In genomic region chr2:76052897-76053505, GRCm38 (mm10) we compare ENCODE assay signal across 28 mouse cellular contexts.
DNase-seq lines count a peak whose midpoint lies in the region; ATAC-seq and TF ChIP-seq lines count a peak whose summit lies in the region.
"Had no signal": no experiment of that assay in that cellular context is flagged by ENCODE, and none has a peak within 500 bp of the region (broad histone marks: within the 10 kb centered on the region; RNA-seq: fewer than 3 reads in every experiment).

No protein-coding gene starts in this region.

- no peak for TF ChIP-seq EP300 in lung, postnatal 0 days (IDR thresholded peaks at IDR 0.05)

- no peak overlapping the region for H3K9ac ChIP-seq in hindbrain, embryonic 11.5 days (ENCODE audit: low read depth, low read length)
- H3K9ac ChIP-seq in hindbrain, embryonic 16.5 days (ENCODE audit: low read depth, low read length): no peak overlapping the region
- no peak overlapping the region for H3K9ac ChIP-seq in lung, embryonic 14.5 days
- H3K9ac ChIP-seq in lung, postnatal 0 days (replicated peaks; ENCODE audit: low read depth): no peak overlapping the region
- H3K9ac ChIP-seq in midbrain, embryonic 14.5 days (replicated peaks; ENCODE audit: low read length): no peak overlapping the region
- no peak overlapping the region for H3K9ac ChIP-seq in midbrain, embryonic 16.5 days (ENCODE audit: low read depth, low read length)
- H3K9ac ChIP-seq: embryonic facial prominence, embryonic 13.5 days; forebrain, embryonic 12.5 days; forebrain, embryonic 15.5 days; heart, embryonic 12.5 days; heart, embryonic 15.5 days; hindbrain, embryonic 15.5 days had no signal

- no peak for TF ChIP-seq CTCF in lung, embryonic 14.5 days (IDR thresholded peaks at IDR 0.05; ENCODE audit: low read depth)
- no peak for TF ChIP-seq CTCF in lung, postnatal 0 days (IDR thresholded peaks at IDR 0.05)

- DNase-seq in hindbrain, embryonic 11.5 days (ENCODE audit: low spot score): no peak
- peak; percentile 87 for DNase-seq in lung, embryonic 14.5 days
- no peak for DNase-seq in lung, postnatal 36 days
- DNase-seq in lung, postnatal 0 days (ENCODE audit: low spot score): peak; percentile 29
- no peak for DNase-seq in lung, postnatal 10 days
- DNase-seq in midbrain, embryonic 14.5 days: no peak
- DNase-seq: adrenal gland, adult 8-10 months; adrenal gland, postnatal 25 days; cerebellum, adult 11-12 months; cerebellum, adult 8-10 months; cerebellum, postnatal 10 days; cerebellum, postnatal 36 days; embryo, embryonic 11 days; gastrocnemius, postnatal 25 days; heart, adult 18-20 months; heart, postnatal 10 days; heart, postnatal 36 days had no signal

- no peaks in the 10 kb centered on the region for H3K36me3 ChIP-seq in hindbrain, embryonic 11.5 days (ENCODE audit: control insufficient read depth, insufficient read depth, low read length)
- H3K36me3 ChIP-seq in hindbrain, embryonic 16.5 days (ENCODE audit: control insufficient read depth, insufficient read depth, low read length): no peaks in the 10 kb centered on the region
- no peaks in the 10 kb centered on the region for H3K36me3 ChIP-seq in lung, embryonic 14.5 days (ENCODE audit: insufficient read depth)
- no peaks in the 10 kb centered on the region for H3K36me3 ChIP-seq in lung, postnatal 0 days (ENCODE audit: insufficient read depth, low read length)
- no peaks in the 10 kb centered on the region for H3K36me3 ChIP-seq in midbrain, embryonic 14.5 days (ENCODE audit: control insufficient read depth, insufficient read depth, low read length)
- H3K36me3 ChIP-seq in midbrain, embryonic 16.5 days (ENCODE audit: control insufficient read depth, insufficient read depth, low read length): no peaks in the 10 kb centered on the region
- H3K36me3 ChIP-seq: embryonic facial prominence, embryonic 10.5 days; embryonic facial prominence, embryonic 13.5 days; forebrain, embryonic 12.5 days; forebrain, embryonic 15.5 days; heart, embryonic 12.5 days; heart, embryonic 15.5 days; hindbrain, embryonic 15.5 days had no signal

- no peak overlapping the region for H3K4me2 ChIP-seq in hindbrain, embryonic 11.5 days (replicated peaks; ENCODE audit: low read depth, low read length)
- no peak overlapping the region for H3K4me2 ChIP-seq in hindbrain, embryonic 16.5 days (ENCODE audit: low read length)
- H3K4me2 ChIP-seq in lung, embryonic 14.5 days: no peak overlapping the region
- no peak overlapping the region for H3K4me2 ChIP-seq in lung, postnatal 0 days (replicated peaks; ENCODE audit: low read depth, low read length)
- no peak overlapping the region for H3K4me2 ChIP-seq in midbrain, embryonic 14.5 days (ENCODE audit: low read length)
- H3K4me2 ChIP-seq in midbrain, embryonic 16.5 days (ENCODE audit: low read length): no peak overlapping the region
- H3K4me2 ChIP-seq: embryonic facial prominence, embryonic 13.5 days; forebrain, embryonic 12.5 days; forebrain, embryonic 15.5 days; heart, embryonic 12.5 days; heart, embryonic 15.5 days; hindbrain, embryonic 15.5 days had no signal

- no peaks in the 10 kb centered on the region for H3K27me3 ChIP-seq in hindbrain, embryonic 11.5 days (ENCODE audit: control insufficient read depth, insufficient read depth, low read length)
- H3K27me3 ChIP-seq in hindbrain, embryonic 16.5 days (replicated peaks; ENCODE audit: control insufficient read depth, insufficient read depth, low read length): no peaks in the 10 kb centered on the region
- H3K27me3 ChIP-seq in lung, embryonic 14.5 days (ENCODE audit: insufficient read depth, low read length): no peaks in the 10 kb centered on the region
- H3K27me3 ChIP-seq in lung, postnatal 0 days (replicated peaks; ENCODE audit: insufficient read depth, low read length): no peaks in the 10 kb centered on the region
- H3K27me3 ChIP-seq in midbrain, embryonic 14.5 days (ENCODE audit: control insufficient read depth, insufficient read depth, low read length): no peaks in the 10 kb centered on the region; the same call in 1 of the 2 replicates
- no peaks in the 10 kb centered on the region for H3K27me3 ChIP-seq in midbrain, embryonic 16.5 days (ENCODE audit: control insufficient read depth, insufficient read depth, low read depth, low read length)
- H3K27me3 ChIP-seq: embryonic facial prominence, embryonic 13.5 days; forebrain, embryonic 12.5 days; forebrain, embryonic 15.5 days; heart, embryonic 12.5 days; heart, embryonic 15.5 days; hindbrain, embryonic 15.5 days had no signal

- H3K27ac ChIP-seq in hindbrain, embryonic 11.5 days (ENCODE audit: low read depth, low read length): peak overlapping the region; percentile 54; the same call in 1 of the 2 replicates
- no peak overlapping the region for H3K27ac ChIP-seq in hindbrain, embryonic 16.5 days (ENCODE audit: low read depth, low read length)
- no peak overlapping the region for H3K27ac ChIP-seq in lung, embryonic 14.5 days (ENCODE audit: low read depth)
- no peak overlapping the region for H3K27ac ChIP-seq in lung, postnatal 0 days (ENCODE audit: low read length)
- peak overlapping the region; percentile 33; the same call in 1 of the 2 replicates for H3K27ac ChIP-seq in midbrain, embryonic 14.5 days (replicated peaks; ENCODE audit: low read depth, low read length)
- no peak overlapping the region for H3K27ac ChIP-seq in midbrain, embryonic 16.5 days (ENCODE audit: low read length)
- H3K27ac ChIP-seq: embryonic facial prominence, embryonic 10.5 days; embryonic facial prominence, embryonic 13.5 days; forebrain, embryonic 12.5 days; forebrain, embryonic 15.5 days; heart, embryonic 15.5 days; hindbrain, embryonic 15.5 days had no signal

- ATAC-seq in hindbrain, embryonic 11.5 days (ENCODE audit: low FRiP score): no peak
- no peak for ATAC-seq in hindbrain, embryonic 16.5 days
- peak; percentile 78 for ATAC-seq in lung, embryonic 14.5 days (ENCODE audit: insufficient read depth)
- no peak for ATAC-seq in lung, postnatal 0 days
- ATAC-seq in midbrain, embryonic 14.5 days (ENCODE audit: low FRiP score, low TSS enrichment): no peak
- no peak for ATAC-seq in midbrain, embryonic 16.5 days
- ATAC-seq: activated CD4-positive, CD25-positive, alpha-beta regulatory T cell, adult 4 months; forebrain, embryonic 15.5 days had no signal

- no peak overlapping the region for H3K4me3 ChIP-seq in hindbrain, embryonic 11.5 days (ENCODE audit: low read depth, low read length)
- H3K4me3 ChIP-seq in hindbrain, embryonic 16.5 days (ENCODE audit: low read length): no peak overlapping the region
- H3K4me3 ChIP-seq in lung, embryonic 14.5 days (ENCODE audit: low read depth, low read length): no peak overlapping the region
- no peak overlapping the region for H3K4me3 ChIP-seq in lung, postnatal 0 days (ENCODE audit: low read depth, low read length)
- no peak overlapping the region for H3K4me3 ChIP-seq in midbrain, embryonic 14.5 days (replicated peaks; ENCODE audit: low read depth, low read length)
- H3K4me3 ChIP-seq in midbrain, embryonic 16.5 days (ENCODE audit: low read depth, low read length): no peak overlapping the region
- H3K4me3 ChIP-seq: embryonic facial prominence, embryonic 10.5 days; embryonic facial prominence, embryonic 13.5 days; erythroblast, embryonic 14.5 days; forebrain, embryonic 12.5 days; forebrain, embryonic 15.5 days; heart, embryonic 12.5 days; heart, embryonic 15.5 days; hindbrain, embryonic 15.5 days had no signal

- 78% methylated on average over 1 of the region's 1 CpGs for WGBS in hindbrain, embryonic 11.5 days
- 93% methylated on average over 1 of the region's 1 CpGs for WGBS in hindbrain, embryonic 16.5 days
- WGBS in lung, embryonic 14.5 days: 44% methylated on average over 1 of the region's 1 CpGs
- 40% methylated on average over 1 of the region's 1 CpGs for WGBS in lung, postnatal 0 days
- WGBS in midbrain, embryonic 14.5 days: 91% methylated on average over 1 of the region's 1 CpGs
- WGBS in midbrain, embryonic 16.5 days: 83% methylated on average over 1 of the region's 1 CpGs

- H3K4me1 ChIP-seq in hindbrain, embryonic 11.5 days (replicated peaks; ENCODE audit: control insufficient read depth, insufficient read depth, low read length): no peaks in the 10 kb centered on the region
- H3K4me1 ChIP-seq in hindbrain, embryonic 16.5 days (ENCODE audit: control insufficient read depth, insufficient read depth, low read depth, low read length): no peaks in the 10 kb centered on the region
- peaks cover 22% of the 10 kb centered on the region for H3K4me1 ChIP-seq in lung, embryonic 14.5 days (ENCODE audit: insufficient read depth)
- H3K4me1 ChIP-seq in lung, postnatal 0 days (ENCODE audit: insufficient read depth, low read depth, low read length): no peaks in the 10 kb centered on the region
- H3K4me1 ChIP-seq in midbrain, embryonic 14.5 days (ENCODE audit: control insufficient read depth, insufficient read depth, low read length): peaks cover 11% of the 10 kb centered on the region
- no peaks in the 10 kb centered on the region for H3K4me1 ChIP-seq in midbrain, embryonic 16.5 days (ENCODE audit: control insufficient read depth, insufficient read depth, low read length)
- H3K4me1 ChIP-seq: forebrain, embryonic 15.5 days had no signal

- no peaks in the 10 kb centered on the region for H3K9me3 ChIP-seq in hindbrain, embryonic 11.5 days (ENCODE audit: control insufficient read depth, low read length)
- no peaks in the 10 kb centered on the region for H3K9me3 ChIP-seq in hindbrain, embryonic 16.5 days (ENCODE audit: control insufficient read depth, low read length)
- H3K9me3 ChIP-seq in lung, embryonic 14.5 days (ENCODE audit: low read depth, low read length): no peaks in the 10 kb centered on the region
- H3K9me3 ChIP-seq in lung, postnatal 0 days (ENCODE audit: low read length): no peaks in the 10 kb centered on the region
- H3K9me3 ChIP-seq in midbrain, embryonic 14.5 days (ENCODE audit: control insufficient read depth, low read length): no peaks in the 10 kb centered on the region
- no peaks in the 10 kb centered on the region for H3K9me3 ChIP-seq in midbrain, embryonic 16.5 days (replicated peaks; ENCODE audit: control insufficient read depth, low read length, poor library complexity, severe bottlenecking)
- H3K9me3 ChIP-seq: embryonic facial prominence, embryonic 10.5 days; embryonic facial prominence, embryonic 13.5 days; forebrain, embryonic 12.5 days; forebrain, embryonic 15.5 days; heart, embryonic 12.5 days; heart, embryonic 15.5 days; hindbrain, embryonic 15.5 days had no signal

Comparison
In these comparisons a context has a peak if more than half of its experiments do, and no peak if none do; other contexts are left out.
1. DNase-seq: peak in lung, embryonic 14.5 days (single experiment) and lung, postnatal 0 days (single experiment); none in hindbrain, embryonic 11.5 days (single experiment), lung, postnatal 36 days (single experiment), lung, postnatal 10 days (single experiment) and midbrain, embryonic 14.5 days (single experiment).
2. H3K27ac ChIP-seq: peak in hindbrain, embryonic 11.5 days (single experiment) and midbrain, embryonic 14.5 days (single experiment); none in hindbrain, embryonic 16.5 days (single experiment), lung, embryonic 14.5 days (single experiment), lung, postnatal 0 days (single experiment) and midbrain, embryonic 16.5 days (single experiment).